ENCODE assay signal across 15 mouse cellular contexts in the genomic region with DNA sequence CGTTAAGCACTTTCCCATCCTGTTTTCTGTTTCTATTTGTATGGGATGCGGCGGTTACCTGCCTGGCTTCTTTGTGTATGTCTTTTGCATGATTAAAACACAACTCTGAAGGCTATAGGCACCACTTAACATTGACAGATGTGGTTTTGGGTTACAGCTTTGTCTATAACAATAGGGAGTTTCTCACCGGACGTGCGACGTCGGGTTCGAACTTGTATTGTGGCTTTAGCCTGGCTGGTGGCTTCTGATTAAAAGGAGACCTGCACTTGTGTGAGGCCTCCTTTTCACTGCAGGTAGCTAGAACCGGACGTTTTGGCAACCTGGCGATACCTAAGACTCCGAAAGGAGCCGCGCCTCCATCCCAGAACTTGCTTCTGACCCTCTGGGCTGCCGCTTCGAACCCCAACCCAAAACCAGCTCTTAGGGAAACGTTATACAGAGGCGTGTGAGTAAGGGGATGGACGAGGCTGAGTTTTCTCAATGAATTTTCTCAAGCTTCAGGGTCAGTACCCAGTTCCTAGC. TPM values are rescaled to one million over a fixed set of nuclear protein-coding genes. Genes with fewer than 3 reads are reported as not detected.
DNase-seq lines count a peak whose midpoint lies in the region; ATAC-seq and TF ChIP-seq lines count a peak whose summit lies in the region.
"Had no signal": no experiment of that assay in that cellular context is flagged by ENCODE, and none has a peak within 500 bp of the region (broad histone marks: within the 10 kb centered on the region; RNA-seq: fewer than 3 reads in every experiment).

No protein-coding gene starts in this region.

- TF ChIP-seq POLR2A in thymus, adult 2 months (IDR thresholded peaks at IDR 0.05; ENCODE audit: control insufficient read depth, extremely low read depth, insufficient read depth, low read length, poor library complexity) = no peak

- H3K9me3 ChIP-seq in heart, embryonic 11.5 days (replicated peaks; ENCODE audit: control insufficient read depth, low read length) = no peaks in the 10 kb centered on the region
- no peaks in the 10 kb centered on the region for H3K9me3 ChIP-seq in ES-E14 (ENCODE audit: control insufficient read depth, insufficient read depth, low read depth, low read length)
- H3K9me3 ChIP-seq in hindbrain, embryonic 13.5 days = no peaks in the 10 kb centered on the region
- no peaks in the 10 kb centered on the region for H3K9me3 ChIP-seq in midbrain, embryonic 12.5 days
- H3K9me3 ChIP-seq: lung, embryonic 15.5 days had no signal

- DNase-seq in heart, adult 9 months (ENCODE audit: low spot score in 2 of 2) = no peak
- peak; percentile 56 for DNase-seq in ES-E14 (ENCODE audit: low read depth, low spot score)
- no peak for DNase-seq in thymus, adult 2 months
- DNase-seq in left cerebral cortex, adult 2 months (ENCODE audit: extremely low spot score in 1 of 2, low spot score in 2 of 2) = no peak
- no peak for DNase-seq in gastrocnemius, adult 2 months
- DNase-seq: adrenal gland, postnatal 36 days; cerebellum, adult 9-10 months; gastrocnemius, postnatal 14 days; kidney, postnatal 4 days had no signal

- ATAC-seq in heart, embryonic 11.5 days (replicated peaks; ENCODE audit: insufficient number of reproducible peaks, low FRiP score, low TSS enrichment) = no peak
- ATAC-seq in hindbrain, embryonic 13.5 days (ENCODE audit: low FRiP score) = 0 out of 2 replicates have a peak, but pooled peaks have one; percentile 28
- ATAC-seq in midbrain, embryonic 12.5 days (ENCODE audit: low FRiP score, low read depth) = no peak

- 5% methylated on average over 20 of the region's 20 CpGs for WGBS in heart, embryonic 11.5 days (ENCODE audit: insufficient replicate concordance)
- 1% methylated on average over 20 of the region's 20 CpGs for WGBS in hindbrain, embryonic 13.5 days
- WGBS in midbrain, embryonic 12.5 days = 7% methylated on average over 20 of the region's 20 CpGs
- WGBS in thymus, adult 2 months = 13% methylated on average over 20 of the region's 20 CpGs

- peaks cover 8% of the 10 kb centered on the region; the same call in 1 of the 2 replicates for H3K4me1 ChIP-seq in heart, embryonic 11.5 days (ENCODE audit: control insufficient read depth, insufficient read depth, low read length)
- peaks cover 6 to 14% of the 10 kb centered on the region in 2 experiments for H3K4me1 ChIP-seq in ES-E14 (ENCODE audit: control insufficient read depth in 2 of 2, insufficient read depth in 2 of 2, low read length in 2 of 2, poor library complexity in 1 of 2)
- peaks cover 13% of the 10 kb centered on the region for H3K4me1 ChIP-seq in hindbrain, embryonic 13.5 days (replicated peaks)
- peaks cover 61% of the 10 kb centered on the region for H3K4me1 ChIP-seq in midbrain, embryonic 12.5 days
- H3K4me1 ChIP-seq in thymus, adult 2 months (replicated peaks; ENCODE audit: control insufficient read depth, insufficient read depth, low read length) = no peaks in the 10 kb centered on the region

- H3K36me3 ChIP-seq in heart, embryonic 11.5 days (ENCODE audit: control insufficient read depth, insufficient read depth, low read length) = no peaks in the 10 kb centered on the region
- peaks cover 4% of the 10 kb centered on the region; the same call in 1 of the 2 replicates for H3K36me3 ChIP-seq in ES-E14 (ENCODE audit: control insufficient read depth, insufficient read depth, low read length, poor library complexity, severe bottlenecking)
- H3K36me3 ChIP-seq in hindbrain, embryonic 13.5 days = no peaks in the 10 kb centered on the region
- peaks cover 16% of the 10 kb centered on the region for H3K36me3 ChIP-seq in midbrain, embryonic 12.5 days
- H3K36me3 ChIP-seq in thymus, adult 2 months (ENCODE audit: control insufficient read depth, insufficient read depth, low read length) = no peaks in the 10 kb centered on the region
- H3K36me3 ChIP-seq: lung, embryonic 15.5 days had no signal

- peak overlapping the region; percentile 19 for H3K4me3 ChIP-seq in heart, embryonic 11.5 days (ENCODE audit: low read depth, low read length)
- peak overlapping the region; percentile 15 to 54 for H3K4me3 ChIP-seq in ES-E14 (ENCODE audit: insufficient read depth in 1 of 2, low read depth in 1 of 2, low read length in 2 of 2, poor library complexity in 1 of 2, severe bottlenecking in 1 of 2)
- H3K4me3 ChIP-seq in hindbrain, embryonic 13.5 days = no peak overlapping the region
- peak overlapping the region; percentile 31 for H3K4me3 ChIP-seq in midbrain, embryonic 12.5 days
- no peak overlapping the region for H3K4me3 ChIP-seq in thymus, adult 2 months (ENCODE audit: control insufficient read depth, insufficient read depth, low read length)
- no peak overlapping the region for H3K4me3 ChIP-seq in left cerebral cortex, adult 2 months
- H3K4me3 ChIP-seq in gastrocnemius, adult 2 months = no peak overlapping the region
- H3K4me3 ChIP-seq: lung, embryonic 15.5 days had no signal

- H3K27ac ChIP-seq in heart, embryonic 11.5 days (ENCODE audit: low read depth, low read length) = no peak overlapping the region
- peak overlapping the region; percentile 100 for H3K27ac ChIP-seq in ES-E14 (ENCODE audit: insufficient read depth, low read depth, low read length, poor library complexity, severe bottlenecking)
- H3K27ac ChIP-seq in hindbrain, embryonic 13.5 days = no peak overlapping the region
- peak overlapping the region; percentile 68 for H3K27ac ChIP-seq in midbrain, embryonic 12.5 days (replicated peaks)
- no peak overlapping the region for H3K27ac ChIP-seq in thymus, adult 2 months (ENCODE audit: control insufficient read depth, insufficient read depth, low read length)
- H3K27ac ChIP-seq in left cerebral cortex, adult 2 months = no peak overlapping the region
- no peak overlapping the region for H3K27ac ChIP-seq in gastrocnemius, adult 2 months
- H3K27ac ChIP-seq: lung, embryonic 15.5 days had no signal

- intact Hi-C loops in left cerebral cortex, adult 2 months (cut with DNase I) = no loop called here
- intact Hi-C loops in gastrocnemius, adult 2 months (cut with DNase I) = no loop called here

- no peak overlapping the region for H3K9ac ChIP-seq in heart, embryonic 11.5 days (ENCODE audit: low read depth, low read length)
- H3K9ac ChIP-seq in ES-E14 (ENCODE audit: insufficient read depth, low read depth, low read length, poor library complexity, severe bottlenecking) = peak overlapping the region; percentile 70; the same call in 1 of the 2 replicates
- H3K9ac ChIP-seq in hindbrain, embryonic 13.5 days = no peak overlapping the region
- H3K9ac ChIP-seq in midbrain, embryonic 12.5 days (replicated peaks) = 0 out of 2 replicates have a peak overlapping the region, but pooled peaks have one; percentile 50
- H3K9ac ChIP-seq: lung, embryonic 15.5 days had no signal

- in situ Hi-C loops in ES-E14 (cut with MboI; ENCODE audit: low sequenced_read_pairs in 2 of 2, unreplicated experiment in 2 of 2) = no loop called here

- H3K27me3 ChIP-seq in heart, embryonic 11.5 days (ENCODE audit: control insufficient read depth, insufficient read depth, low read length) = peaks cover 84% of the 10 kb centered on the region
- peaks cover 99% of the 10 kb centered on the region for H3K27me3 ChIP-seq in hindbrain, embryonic 13.5 days
- H3K27me3 ChIP-seq in midbrain, embryonic 12.5 days = peaks cover 24% of the 10 kb centered on the region
- H3K27me3 ChIP-seq in thymus, adult 2 months (ENCODE audit: control insufficient read depth, insufficient read depth, low read length) = peaks cover 6% of the 10 kb centered on the region; the same call in 1 of the 2 replicates

- TF ChIP-seq CTCF in thymus, adult 2 months (IDR thresholded peaks at IDR 0.05; ENCODE audit: borderline replicate concordance, control insufficient read depth, extremely low read depth, insufficient read depth, low read length, poor library complexity) = no peak
- no peak for TF ChIP-seq CTCF in left cerebral cortex, adult 2 months (IDR thresholded peaks at IDR 0.05)
- TF ChIP-seq CTCF in gastrocnemius, adult 2 months (IDR thresholded peaks at IDR 0.05) = no peak

- H3K4me2 ChIP-seq in heart, embryonic 11.5 days = peak overlapping the region; percentile 50
- no peak overlapping the region for H3K4me2 ChIP-seq in hindbrain, embryonic 13.5 days
- peak overlapping the region; percentile 94 for H3K4me2 ChIP-seq in midbrain, embryonic 12.5 days (replicated peaks)
- H3K4me2 ChIP-seq: lung, embryonic 15.5 days had no signal

TF ChIP-seq in ES-E14, 5 proteins besides CTCF, POLR2A, EP300 and RAD21:
- TF ChIP-seq ZC3H11A (IDR thresholded peaks at IDR 0.05; ENCODE audit: borderline replicate concordance, low read depth, low read length) (no peak), ZNF384 (IDR thresholded peaks at IDR 0.05; ENCODE audit: low read depth, low read length) (no peak)

RNA-seq across cellular contexts. Expression of a gene that starts 19.0 kb away (rescaled TPM):
- 0.52 TPM in 1 of 2 replicates, not detected in the other for polyA plus RNA-seq in heart, embryonic 11.5 days (2014; fragmentation: Nextera tagmentation; extraction: Ambion mirVana)
- total RNA-seq in ES-E14 (2012; rRNA removed) = 12.3 and 16.3 TPM in 2 replicates
- 22.8 and 24.1 TPM in 2 replicates for polyA plus RNA-seq in hindbrain, embryonic 13.5 days (2015; fragmentation: Nextera tagmentation; extraction: Ambion mirVana)
- 180 and 189 TPM in 2 replicates for polyA plus RNA-seq in midbrain, embryonic 12.5 days (2016; fragmentation: Nextera tagmentation; extraction: Ambion mirVana)
- 0.11 TPM in 1 of 2 replicates, not detected in the other for polyA plus RNA-seq in thymus, adult 2 months (2012; rRNA removed)
- total RNA-seq in left cerebral cortex, adult 2 months (2021) = under 1 TPM; 0.77 to 0.86 TPM
- total RNA-seq in gastrocnemius, adult 2 months (2021) = not detected
- total RNA-seq: adrenal gland, postnatal 36 days; gastrocnemius, postnatal 14 days had no signal
- polyA plus RNA-seq: C2C12; lung, embryonic 15.5 days; small intestine, adult 2 months had no signal

Comparison
In these comparisons a context has a peak if more than half of its experiments do, and no peak if none do; other contexts are left out.
1. H3K27ac ChIP-seq: peak in ES-E14 (single experiment) and midbrain, embryonic 12.5 days (single experiment); none in heart, embryonic 11.5 days (single experiment), hindbrain, embryonic 13.5 days (single experiment), thymus, adult 2 months (single experiment), left cerebral cortex, adult 2 months (single experiment) and gastrocnemius, adult 2 months (single experiment).
2. H3K4me3 ChIP-seq: peak in heart, embryonic 11.5 days (single experiment), ES-E14 (2 of 2) and midbrain, embryonic 12.5 days (single experiment); none in hindbrain, embryonic 13.5 days (single experiment), thymus, adult 2 months (single experiment), left cerebral cortex, adult 2 months (single experiment) and gastrocnemius, adult 2 months (single experiment).
3. H3K9ac ChIP-seq: peak in ES-E14 (single experiment) and midbrain, embryonic 12.5 days (single experiment); none in heart, embryonic 11.5 days (single experiment) and hindbrain, embryonic 13.5 days (single experiment).
4. RNA of a gene that starts 19.0 kb away (polyA plus RNA-seq): 180 to 189 TPM in midbrain, embryonic 12.5 days and 22.8 to 24.1 TPM in hindbrain, embryonic 13.5 days; 0.52 TPM in heart, embryonic 11.5 days and 0.11 TPM in thymus, adult 2 months; every median in the first group is over 10 times any median in the second.